Mouse (Mus musculus) common myeloid progenitor, adult 5-6 weeks (primary cell): ENCODE data around the gene Slc9a9. TPM values are rescaled to one million over a fixed set of nuclear protein-coding genes. Genes with fewer than 3 reads are reported as not detected.

Experiments used
- ATAC-seq: replicated peaks from 2 replicates; pipeline ENCODE4 v1.8.0; 2016; ENCODE audit warnings: low read depth, mild to moderate bottlenecking, moderate TSS enrichment, inconsistent platforms; ENCODE audit not compliant: poor library complexity, severe bottlenecking
- total RNA-seq: library from RNA; stranded (forward); fragments of 200-1000, 187-1606 nt; gene quantifications from 2 replicates; pipeline ENCODE4 v1.2.3, GENCODE M21; 2017

Gene Slc9a9
- total RNA-seq, 1 experiment from 2014 or later: 13.7 TPM

DNA sequence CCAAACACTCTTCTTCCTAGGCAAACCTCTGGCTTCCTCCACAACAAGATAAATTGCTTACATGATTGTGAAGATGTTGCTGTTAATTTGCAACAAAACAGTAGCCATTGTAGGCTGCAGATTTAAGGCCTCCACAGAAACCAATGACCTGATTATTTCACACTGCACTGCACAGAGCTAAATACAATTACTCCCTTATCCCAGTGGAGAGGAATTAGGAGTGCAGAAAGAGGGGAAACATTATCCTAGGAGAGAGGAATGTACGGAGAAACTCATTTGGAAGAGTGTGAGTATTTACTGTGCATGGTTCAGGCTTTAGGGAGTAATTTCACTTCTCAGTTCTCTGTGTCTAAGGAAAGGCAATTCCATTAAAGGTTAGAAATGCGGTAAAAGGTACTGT is 53.9 kb downstream of the Slc9a9 start:
- ATAC-seq: no peak

DNA sequence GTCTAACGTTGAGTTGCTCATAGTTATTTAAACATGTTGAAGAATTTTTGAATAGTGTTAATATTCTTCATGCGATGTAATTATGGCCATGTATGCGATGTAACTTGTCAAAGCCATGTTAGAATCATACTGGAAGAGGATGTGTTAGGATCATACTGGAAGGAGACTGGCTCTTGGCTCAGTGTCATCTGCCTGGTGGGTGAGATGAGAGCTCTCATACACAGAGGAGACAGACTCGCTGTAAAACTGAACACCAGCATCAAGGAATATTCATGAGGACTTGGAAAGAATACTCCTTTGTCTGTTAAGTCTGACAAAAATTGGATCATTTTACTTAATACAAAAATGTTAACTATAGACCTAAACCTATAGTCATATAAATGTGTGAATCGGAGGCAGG is 55.4 kb downstream of the Slc9a9 start:
- ATAC-seq: no peak

DNA sequence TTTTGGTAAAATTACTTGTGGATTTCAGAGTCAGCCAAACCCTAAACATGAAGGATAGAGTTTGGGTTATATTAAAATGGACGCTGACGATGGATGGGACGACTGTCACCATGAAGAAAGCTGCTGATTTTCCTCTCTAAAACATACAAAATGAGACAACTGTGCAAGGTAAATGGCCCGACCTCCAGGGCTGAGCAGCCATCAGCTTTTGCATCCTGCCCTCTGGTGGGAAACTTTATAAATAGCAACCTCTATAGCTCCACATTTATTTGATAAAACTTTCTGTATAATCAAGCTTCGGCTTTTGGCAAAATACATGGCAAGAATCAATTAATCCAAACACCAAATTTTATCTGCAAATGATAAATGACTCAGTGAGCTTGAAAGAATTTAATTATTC is 57.7 kb downstream of the Slc9a9 start:
- peak; percentile 86 for ATAC-seq

DNA sequence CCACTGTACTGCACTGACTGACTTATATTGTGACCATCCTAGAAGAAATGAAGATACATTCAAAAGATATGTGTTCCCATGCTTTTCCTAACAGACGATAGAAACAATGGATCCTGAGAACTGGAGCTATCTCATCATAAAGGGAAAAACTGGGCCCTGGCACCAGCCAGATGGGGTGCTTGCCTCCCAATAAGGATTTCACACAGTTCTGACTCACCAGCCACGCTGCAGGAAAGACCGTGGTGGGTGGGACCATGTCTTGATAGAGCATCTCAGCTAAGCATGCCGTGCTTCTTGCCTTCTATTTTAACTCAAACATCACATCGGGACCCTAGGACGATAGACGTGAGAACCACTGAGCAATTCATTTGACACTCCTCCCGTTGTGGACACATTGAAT is 60.7 kb downstream of the Slc9a9 start:
- no peak for ATAC-seq

DNA sequence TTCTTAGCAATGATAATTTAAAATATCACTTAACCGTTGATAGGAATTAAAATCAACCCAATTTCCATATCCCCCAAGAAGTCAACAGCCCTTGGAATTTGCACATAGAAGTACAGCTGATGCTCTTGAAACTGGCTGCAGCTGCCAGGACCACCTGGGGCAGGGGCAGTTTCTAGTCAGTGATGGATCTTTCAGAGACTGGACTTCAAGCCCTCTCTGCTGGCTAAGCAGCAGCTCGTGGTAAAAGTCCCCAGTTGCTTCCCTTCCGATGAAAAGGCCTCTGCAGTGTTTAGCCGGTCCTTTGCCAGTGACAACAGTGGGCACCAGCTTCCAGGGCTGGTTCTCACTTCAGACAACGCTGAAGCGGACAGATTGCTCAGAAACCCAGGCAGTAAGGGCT is 62.4 kb downstream of the Slc9a9 start:
- no peak for ATAC-seq

DNA sequence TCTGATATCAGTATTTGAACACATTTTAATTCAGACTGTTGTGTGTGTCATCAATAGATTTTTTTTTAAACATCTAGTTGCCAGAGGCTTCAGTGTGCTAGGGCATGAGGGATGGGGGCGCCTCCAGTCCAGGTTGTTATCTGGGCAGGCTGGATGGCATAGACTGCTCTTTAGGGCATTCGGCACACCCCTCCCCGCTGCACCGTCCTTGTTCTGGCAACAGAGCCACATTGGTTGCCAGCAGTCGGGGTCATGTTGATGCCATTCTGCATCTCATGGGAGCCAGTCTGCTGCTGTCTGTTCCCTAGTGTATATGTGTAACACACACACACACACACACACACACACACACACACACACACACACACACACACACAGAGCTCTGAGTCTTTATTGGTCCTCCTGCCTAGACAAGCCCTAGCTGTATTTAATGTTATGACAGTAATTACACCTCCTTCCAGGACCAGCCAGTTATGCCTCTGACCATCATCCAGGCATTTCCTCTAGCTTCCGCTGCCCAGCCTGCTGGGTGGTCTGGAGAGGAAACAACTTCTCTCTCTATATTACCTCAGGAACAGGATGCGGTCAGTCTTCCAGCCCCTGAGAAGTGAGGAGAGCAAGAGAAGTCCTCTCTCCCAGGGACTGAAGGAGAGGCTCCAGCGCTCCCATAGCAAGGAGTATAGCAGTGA is 63.0 kb downstream of the Slc9a9 start:
- peak; percentile 74 for ATAC-seq

DNA sequence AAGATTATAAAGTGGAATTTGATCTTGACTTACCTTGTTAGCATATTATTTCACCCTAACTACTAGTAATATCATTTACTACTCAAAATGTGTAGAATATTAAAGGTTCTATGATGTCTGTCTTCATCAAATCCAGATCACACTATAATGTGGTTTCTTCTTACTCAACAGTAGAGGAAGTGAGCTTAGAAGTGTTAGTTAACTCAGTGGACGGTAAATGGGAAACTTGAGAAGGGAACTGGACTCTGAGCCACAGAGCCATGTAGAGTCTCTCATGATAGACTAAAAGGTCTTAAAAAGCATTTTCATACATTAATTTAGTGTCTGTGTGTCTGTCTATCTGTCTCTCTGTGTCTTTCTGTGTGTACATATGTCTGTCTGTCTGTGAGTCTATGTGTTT is 64.6 kb downstream of the Slc9a9 start:
- peak; percentile 57 for ATAC-seq

DNA sequence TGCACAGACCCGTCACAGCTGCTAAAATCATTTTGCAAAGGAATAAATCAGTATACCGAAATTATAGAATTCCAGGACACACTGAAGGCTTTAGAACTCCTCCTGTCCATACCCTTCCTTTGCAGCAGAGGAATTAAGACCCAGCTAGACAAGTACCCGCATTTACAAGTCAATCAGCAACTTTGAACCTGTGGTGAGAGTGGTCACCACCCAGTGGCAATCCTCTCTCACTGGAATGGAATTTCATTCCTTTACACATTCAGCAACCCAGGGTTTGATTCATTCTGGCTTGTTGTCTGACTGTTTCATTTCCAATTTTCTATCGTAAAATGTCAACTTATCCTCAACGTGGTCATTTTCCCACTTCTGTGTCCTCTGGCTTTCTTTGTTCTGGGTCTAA is 67.5 kb downstream of the Slc9a9 start:
- ATAC-seq: no peak

DNA sequence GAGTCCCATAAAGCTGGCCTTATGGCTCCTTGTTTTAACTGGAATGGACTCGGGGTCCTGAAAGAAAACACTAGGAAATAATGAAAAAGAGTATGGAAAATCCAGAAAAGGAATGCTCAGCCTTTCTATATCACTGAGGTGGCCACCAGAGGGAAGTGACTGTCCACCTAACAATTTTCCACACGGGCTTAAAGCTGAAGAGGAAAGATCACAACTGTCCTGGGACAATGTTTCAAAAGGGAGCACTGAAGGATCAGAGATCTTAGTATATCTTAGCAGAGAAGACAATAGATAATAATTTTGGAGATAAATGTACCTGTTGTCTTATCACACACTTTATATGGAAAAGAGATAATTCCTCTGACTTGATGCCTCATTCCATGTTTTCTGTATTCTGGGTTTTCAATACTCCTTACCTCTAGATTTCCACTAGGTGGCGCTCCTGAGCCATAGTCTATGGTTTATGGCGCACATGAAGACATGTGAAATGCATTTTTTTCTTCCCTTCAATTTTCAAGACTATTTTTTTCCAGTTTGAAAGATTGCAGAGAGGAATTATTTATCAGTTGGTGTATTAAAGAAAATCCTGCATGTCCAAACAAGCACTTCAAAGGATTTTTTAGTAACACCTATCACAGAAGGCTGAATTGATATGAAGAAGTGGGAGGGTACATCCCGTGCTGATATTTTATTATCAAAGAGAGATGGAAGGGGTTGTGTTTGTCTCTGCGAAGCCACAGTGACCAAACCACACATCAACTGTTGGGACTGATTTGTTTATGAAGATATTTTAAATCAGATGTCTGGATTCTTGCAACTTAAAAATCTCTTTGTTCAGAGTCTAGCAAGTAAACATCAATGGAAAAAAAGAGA is 69.1 kb downstream of the Slc9a9 start:
- peak; percentile 67 for ATAC-seq

DNA sequence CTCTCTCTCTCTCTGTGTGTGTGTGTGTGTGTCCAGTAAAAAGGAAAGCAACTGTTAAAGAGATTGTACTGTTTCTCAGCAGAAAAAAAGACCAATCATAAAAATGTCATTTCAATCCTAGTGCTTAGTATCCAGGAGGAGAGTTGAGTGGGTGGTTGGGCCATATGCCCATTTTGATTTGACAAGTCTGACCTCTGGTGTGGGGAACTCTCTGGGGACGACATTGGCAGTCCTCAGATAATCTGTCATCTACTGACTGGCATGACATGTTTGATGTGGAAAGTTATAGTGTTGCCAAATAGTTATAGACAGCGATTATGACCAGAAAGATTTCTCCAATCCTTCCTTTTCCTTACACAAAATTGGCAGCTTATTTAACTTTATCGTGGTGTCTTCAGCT is 71.1 kb downstream of the Slc9a9 start:
- ATAC-seq: no peak

DNA sequence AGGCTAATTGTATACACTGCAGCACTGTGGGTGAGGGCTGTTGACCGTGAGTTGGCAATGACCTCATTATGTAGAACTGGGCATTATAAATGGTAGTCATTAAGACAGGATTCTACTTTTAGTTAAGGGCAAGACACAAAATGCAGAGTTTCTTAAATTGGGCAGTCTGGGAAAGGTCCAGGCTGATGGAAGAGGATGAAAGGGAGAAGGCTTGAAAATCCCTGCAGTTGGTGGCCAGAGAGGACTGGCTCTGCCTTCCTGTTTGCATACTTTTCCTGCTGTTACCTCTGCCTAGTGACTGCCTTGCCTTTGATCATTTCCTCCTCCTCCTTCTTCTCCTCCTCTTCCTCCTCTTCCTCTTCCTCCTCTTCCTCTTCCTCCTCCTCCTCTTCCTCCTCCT is 73.6 kb downstream of the Slc9a9 start:
- no peak for ATAC-seq

DNA sequence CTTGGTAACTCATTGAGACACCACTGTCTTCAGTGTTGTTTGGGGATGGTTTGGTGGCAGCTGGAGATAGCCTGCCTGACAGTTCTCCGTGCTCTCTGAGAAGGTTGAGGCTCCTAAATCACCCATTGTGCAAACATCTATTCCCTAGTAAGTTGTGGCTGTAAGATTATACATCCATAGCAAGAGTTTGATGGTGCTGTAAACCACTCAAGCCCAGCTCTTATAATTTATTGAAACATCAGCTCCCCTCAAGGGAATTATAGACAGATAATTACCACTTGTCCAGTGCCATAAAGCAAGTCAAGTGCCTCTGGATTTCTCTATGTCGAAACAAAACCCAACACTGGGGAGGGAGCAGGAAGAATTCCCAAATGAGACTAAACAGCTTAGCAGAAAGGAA is 78.8 kb downstream of the Slc9a9 start:
- ATAC-seq: no peak

DNA sequence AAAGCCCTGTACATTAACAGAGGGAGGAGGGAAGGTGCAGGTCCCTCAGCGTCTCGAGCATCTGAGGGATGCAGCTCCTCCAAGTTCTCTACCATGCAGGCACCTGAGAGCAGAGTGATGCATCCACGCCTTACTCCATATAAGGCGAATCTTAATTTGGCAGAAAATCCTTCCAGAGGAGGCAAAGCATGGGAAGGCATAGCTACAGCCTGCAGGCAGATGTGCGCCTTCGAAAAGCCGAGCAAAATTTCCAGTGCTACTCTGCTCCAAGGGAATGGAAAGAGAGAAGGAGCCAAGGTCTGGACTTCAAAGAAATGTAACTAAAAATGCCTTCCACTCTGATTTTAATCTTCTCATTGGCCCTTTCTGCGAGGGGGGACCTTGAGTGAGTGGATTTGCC is 80.5 kb downstream of the Slc9a9 start:
- no peak for ATAC-seq

DNA sequence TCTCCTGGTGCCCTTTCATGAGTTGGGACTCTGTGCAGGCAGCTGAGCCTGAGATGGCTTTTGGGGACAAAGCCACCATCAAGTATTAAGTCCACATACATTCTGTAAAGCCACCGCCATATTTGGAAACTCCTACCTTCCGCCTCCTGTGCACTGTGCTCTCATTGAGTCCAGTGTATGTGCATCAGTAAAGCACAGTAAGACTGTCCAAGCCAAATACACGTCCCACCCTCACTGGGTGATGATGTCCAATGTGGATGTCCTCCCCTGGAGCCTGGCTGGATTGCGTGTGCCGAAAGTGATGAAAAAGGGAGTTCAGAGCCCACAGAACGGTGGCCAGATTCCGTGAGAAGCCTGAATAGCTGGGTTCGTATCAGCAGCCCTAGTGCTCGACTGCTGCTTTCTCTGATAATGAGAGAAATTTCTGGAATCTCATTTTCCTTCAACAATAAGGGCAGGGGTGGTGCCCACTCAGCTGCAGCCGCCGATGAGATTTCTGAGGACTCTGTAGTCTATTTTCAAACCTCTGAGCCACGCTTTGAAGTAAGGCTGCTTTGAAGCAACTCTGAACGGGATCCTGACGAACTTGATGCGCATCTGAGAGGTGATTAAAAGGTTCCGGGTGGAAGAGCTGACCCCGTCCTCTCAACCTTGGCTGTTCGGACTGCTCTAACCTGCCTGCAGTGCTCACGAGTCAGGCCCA is 81.4 kb downstream of the Slc9a9 start:
- no peak for ATAC-seq

DNA sequence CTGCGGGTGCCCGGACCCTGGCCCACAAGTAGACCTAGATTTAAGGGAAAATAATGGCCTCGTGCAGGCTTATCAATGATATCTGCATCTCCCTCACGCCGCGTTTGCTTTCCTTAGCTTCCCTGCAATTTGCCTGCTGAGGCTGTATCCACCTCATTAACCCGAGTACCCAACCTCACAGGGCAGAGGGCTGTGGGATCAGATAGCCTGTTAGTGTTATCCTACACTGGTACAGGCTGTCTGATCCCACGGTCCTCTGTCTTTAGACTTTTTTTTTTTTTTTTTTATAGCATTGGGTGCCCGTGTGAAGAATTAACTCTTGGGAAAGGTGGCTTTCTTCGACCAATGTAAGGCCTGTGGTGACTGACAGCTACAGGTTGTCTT is 81.9 kb downstream of the Slc9a9 start:
- no peak for ATAC-seq

DNA sequence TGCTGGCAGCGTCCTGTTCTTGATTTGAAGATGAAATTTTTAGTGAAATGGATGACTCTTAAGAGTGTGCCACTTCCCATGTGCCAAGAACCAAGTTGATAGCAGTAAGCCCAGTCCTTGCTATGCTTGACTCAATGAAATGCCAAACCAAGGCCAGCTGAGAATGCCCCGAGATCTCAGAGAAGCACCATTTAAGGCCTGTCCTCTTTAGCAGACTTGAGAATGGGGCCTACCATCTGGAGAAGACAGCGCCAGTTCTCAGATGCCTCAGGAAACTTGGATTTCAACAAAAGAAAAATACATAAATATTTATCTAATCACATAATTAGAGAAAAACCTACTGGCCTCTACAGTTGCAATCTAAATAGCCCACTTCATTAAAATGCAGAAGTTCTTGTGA is 82.4 kb downstream of the Slc9a9 start:
- no peak for ATAC-seq

DNA sequence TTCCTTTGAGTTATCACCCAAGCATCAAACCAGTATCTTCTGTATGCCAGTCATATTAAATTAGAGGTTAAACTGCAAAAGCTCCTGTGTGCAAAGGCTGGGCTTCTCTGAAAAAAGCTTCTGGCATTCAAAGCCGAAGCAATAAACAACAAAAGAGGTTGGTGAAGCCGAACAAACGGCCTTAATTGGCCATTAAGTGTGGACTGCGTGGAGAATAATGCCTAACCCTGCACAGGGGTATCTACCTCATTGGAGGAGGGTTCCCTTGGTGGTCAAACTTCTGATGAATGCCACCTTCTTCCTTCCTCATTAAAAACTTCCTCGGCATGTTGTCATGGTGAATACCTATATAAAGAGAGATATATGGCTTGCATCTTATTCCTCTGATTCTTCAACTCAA is 90.2 kb downstream of the Slc9a9 start:
- no peak for ATAC-seq

DNA sequence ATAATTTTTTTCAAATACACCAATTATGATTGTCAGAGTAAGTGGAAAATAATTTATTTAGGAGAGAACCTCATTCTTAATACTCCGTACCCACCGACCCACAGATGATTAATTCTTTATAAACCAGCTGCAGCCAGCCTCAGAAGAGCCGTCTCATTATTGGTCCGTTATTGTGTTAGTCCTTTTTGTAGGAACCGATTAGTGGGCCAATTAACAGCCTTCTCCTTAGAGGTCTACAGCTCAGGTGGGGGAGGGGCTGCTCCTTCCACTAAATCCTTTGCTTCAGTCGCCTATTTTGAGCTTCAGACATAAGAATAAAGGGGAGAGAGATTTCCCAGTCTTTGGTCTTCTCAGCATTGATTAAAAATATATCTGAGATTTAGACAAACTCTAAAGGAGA is 98.4 kb downstream of the Slc9a9 start:
- no peak for ATAC-seq

DNA sequence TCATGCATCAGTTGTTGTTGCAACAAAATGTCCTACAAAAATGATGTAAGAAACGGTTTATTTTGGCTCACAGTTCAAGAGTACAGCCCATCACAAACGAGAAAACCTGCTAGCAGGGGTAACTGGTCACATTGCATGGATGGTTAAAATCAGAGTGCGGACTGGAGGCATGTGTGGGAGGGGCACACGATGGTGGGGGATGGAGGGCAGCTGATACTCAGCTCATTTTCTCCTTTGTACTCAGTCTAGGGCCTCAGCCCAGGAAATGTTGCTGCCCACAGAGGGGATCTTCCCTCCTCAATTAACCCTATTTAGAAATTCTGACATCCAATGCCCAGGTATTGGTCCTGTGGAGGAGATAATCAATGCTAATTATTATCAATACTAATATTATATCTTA is 98.8 kb downstream of the Slc9a9 start:
- ATAC-seq: no peak

DNA sequence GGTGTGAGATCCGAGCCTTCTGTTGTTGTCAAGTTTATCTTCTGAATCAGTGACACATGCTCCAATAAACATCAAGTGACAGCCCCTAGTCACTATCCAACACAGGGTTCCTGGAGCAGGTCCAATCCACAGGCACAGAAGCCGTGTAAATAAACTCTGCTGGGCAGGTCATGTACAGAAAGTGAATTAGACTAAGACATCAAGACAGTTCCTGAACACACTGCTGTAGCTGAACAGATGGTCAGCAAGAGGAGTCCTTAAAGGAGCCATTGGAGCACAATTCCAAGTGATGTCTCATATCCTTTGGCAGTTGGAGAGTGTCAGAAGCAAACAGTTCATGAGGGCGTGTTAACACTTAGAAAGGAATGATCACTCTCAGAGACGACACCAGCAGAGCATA is 103.6 kb downstream of the Slc9a9 start:
- ATAC-seq: no peak

DNA sequence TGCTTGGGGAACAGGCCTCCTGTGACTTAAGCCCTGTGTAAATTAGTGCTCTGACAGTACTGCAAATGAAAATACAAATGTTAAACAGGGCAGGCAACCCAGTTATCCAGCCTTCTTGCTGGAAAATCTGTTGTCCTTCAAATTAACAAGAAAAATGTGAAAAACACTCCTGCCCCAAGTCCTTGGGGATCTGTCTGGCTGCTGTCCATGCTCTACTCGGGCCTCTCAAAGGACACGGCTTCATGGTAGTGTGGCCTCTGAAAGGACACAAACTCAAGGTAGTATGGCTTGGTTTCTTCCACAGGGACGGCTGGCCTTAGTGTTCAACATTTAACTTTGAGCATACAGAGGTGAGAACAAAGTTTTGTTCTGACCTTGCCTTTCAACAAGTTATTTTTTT is 118.6 kb downstream of the Slc9a9 start:
- ATAC-seq: no peak
